Mouse (Mus musculus) kidney, postnatal 0 days (tissue): Measurements from ENCODE around the gene Pikfyve. TPM values are rescaled to one million over a fixed set of nuclear protein-coding genes. Genes with fewer than 3 reads are reported as not detected.

Experiments used
- ATAC-seq: fragments of 200-750 bp; cut with Nextera tagmentation; replicated peaks from 2 replicates; pipeline ENCODE4 v1.8.0; 2017; ENCODE audit warnings: low read depth, moderate number of reproducible peaks, moderate TSS enrichment, moderate library complexity; ENCODE audit not compliant: low FRiP score
- DNase-seq: peaks from one replicate; pipeline ENCODE4 v3.0.0-alpha.2; 2016; ENCODE audit warnings: low spot score
- H3K27ac ChIP-seq: fragments of 300-500 bp; sonication (generic); 2 replicates; pipeline ENCODE4 v1.5.1; 2014; ENCODE audit warnings: mild to moderate bottlenecking
- H3K27me3 ChIP-seq: fragments of 300-500 bp; sonication (generic); 2 replicates; pipeline ENCODE4 v1.6.1; 2014; ENCODE audit warnings: low read length, mixed read lengths; ENCODE audit not compliant: insufficient read depth
- H3K36me3 ChIP-seq: fragments of 300-500 bp; sonication (generic); 2 replicates; pipeline ENCODE4 v1.6.1; 2014; ENCODE audit warnings: low read length, mixed read lengths; ENCODE audit not compliant: insufficient read depth
- H3K4me1 ChIP-seq: fragments of 300-500 bp; sonication (generic); replicated peaks from 2 replicates; pipeline ENCODE4 v1.6.1; 2014; ENCODE audit warnings: antibody characterized with exemption, low read length, mixed read lengths; ENCODE audit not compliant: insufficient read depth
- H3K4me2 ChIP-seq: fragments of 300-500 bp; sonication (generic); 2 replicates; pipeline ENCODE4 v1.6.1; 2014; ENCODE audit warnings: mild to moderate bottlenecking, low read length, moderate library complexity, mixed read lengths
- H3K4me3 ChIP-seq: fragments of 300-500 bp; sonication (generic); replicated peaks from 2 replicates; pipeline ENCODE4 v1.5.1; 2014; ENCODE audit warnings: low read depth, low read length
- H3K9ac ChIP-seq: fragments of 300-500 bp; sonication (generic); 2 replicates; pipeline ENCODE4 v1.6.1; 2014; ENCODE audit warnings: low read depth, low read length
- H3K9me3 ChIP-seq: fragments of 300-500 bp; sonication (generic); replicated peaks from 2 replicates; pipeline ENCODE4 v1.6.1; 2016; ENCODE audit warnings: low read length, inconsistent platforms, mixed read lengths
- CTCF ChIP-seq: IDR thresholded peaks from 2 replicates; pipeline ENCODE4 v1.5.1; 2016; ENCODE audit warnings: antibody characterized with exemption, low read depth, mild to moderate bottlenecking, moderate library complexity
- WGBS: fragments of 180-500 bp; shearing (Covaris S2); extraction: QIAGEN DNeasy Blood & Tissue Kit; methylation state at CpG from one replicate; pipeline ENCODE4 v1.1.7; 2014; 5-methylcytosine and 5-hydroxymethylcytosine counted together
- polyA plus RNA-seq: library from polyadenylated mRNA; unstranded; fragments of >200 nt; fragmentation: Nextera tagmentation; extraction: Ambion mirVana; gene quantifications from 2 replicates; pipeline ENCODE4 v1.2.1, GENCODE M21; 2015

The Pikfyve gene
- polyA plus RNA-seq, 1 experiment from 2014 or later: 9.2 TPM

DNA sequence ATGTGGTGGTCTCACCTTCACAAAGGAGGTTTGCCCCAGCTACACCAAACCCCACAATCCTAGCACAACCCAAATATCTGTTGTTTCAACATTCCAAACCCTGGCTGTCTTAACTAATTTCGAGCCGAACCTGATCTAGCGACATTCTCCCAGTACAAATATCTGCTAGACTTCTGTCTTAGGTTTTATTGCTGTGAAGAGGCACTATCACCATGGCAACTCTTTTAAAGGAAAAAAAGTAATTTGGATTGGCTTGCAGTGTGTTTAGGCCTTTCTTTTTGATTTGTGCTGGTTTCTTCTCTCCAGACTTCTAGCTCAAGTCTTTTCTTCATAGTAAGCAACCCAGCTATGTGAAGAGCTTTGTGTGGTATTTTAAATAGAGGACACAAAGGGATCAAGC is 94.0 kb downstream of the Pikfyve start:
- no peaks in the 10 kb centered on the region for H3K36me3 ChIP-seq
- H3K4me1 ChIP-seq: no peaks in the 10 kb centered on the region
- H3K4me2 ChIP-seq: no peak overlapping the region
- no peak for ATAC-seq
- no peak for DNase-seq
- WGBS: 52% methylated on average over 3 of the region's 3 CpGs
- no peaks in the 10 kb centered on the region for H3K9me3 ChIP-seq
- no peaks in the 10 kb centered on the region for H3K27me3 ChIP-seq
- no peak overlapping the region for H3K9ac ChIP-seq
- no peak overlapping the region for H3K27ac ChIP-seq
- no peak for TF ChIP-seq CTCF
- H3K4me3 ChIP-seq: no peak overlapping the region

DNA sequence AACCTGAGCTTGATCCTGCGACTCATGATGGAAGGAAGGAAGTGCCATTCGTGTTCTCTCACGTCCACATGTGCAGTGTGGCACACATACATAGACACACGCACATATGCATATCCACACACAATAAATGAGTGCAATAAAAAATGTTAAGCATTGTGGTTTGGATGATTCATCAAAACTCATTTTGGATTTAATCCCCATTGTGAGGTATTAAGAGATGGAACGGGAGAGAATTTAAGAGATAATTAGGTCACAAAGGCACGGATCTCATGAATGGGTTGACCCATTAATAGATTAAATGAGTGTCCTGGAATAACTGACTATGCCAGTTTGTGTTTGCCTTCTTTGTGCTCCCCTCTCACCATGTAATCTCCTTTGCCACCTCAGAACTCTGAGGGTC is 95.3 kb downstream of the Pikfyve start, which contains the start of gene Pth2r:
Gene Pth2r (plus strand): TSS at position 301 of the 400 bp plus-strand sequence.
- no peaks in the 10 kb centered on the region for H3K9me3 ChIP-seq
- WGBS: 86% methylated on average over 6 of the region's 6 CpGs

DNA sequence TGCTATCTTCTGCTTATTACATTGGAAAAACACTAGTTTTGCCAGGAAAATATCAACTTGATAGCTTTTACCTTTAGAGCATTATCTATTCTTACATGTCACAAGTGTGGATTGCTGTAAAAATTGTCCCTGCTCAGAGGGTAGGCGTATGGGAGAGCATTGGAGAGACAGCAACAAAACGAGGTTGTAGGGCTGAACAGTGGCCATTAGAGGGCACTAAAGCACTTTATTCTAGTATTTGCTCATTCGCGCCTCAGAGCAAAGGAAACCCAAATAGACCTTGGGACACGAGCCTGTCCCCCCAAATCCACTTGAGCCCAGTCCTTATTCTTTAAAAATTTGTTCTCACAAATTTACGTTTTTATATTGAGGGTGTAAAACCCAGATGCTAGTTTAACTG is 96.3 kb downstream of the Pikfyve start:
- Histone ChIP-seq H3K27ac (no peak overlapping the region), H3K4me1 (no peaks in the 10 kb centered on the region), H3K9ac (no peak overlapping the region), H3K4me3 (no peak overlapping the region), H3K9me3 (no peaks in the 10 kb centered on the region), H3K4me2 (no peak overlapping the region), H3K36me3 (no peaks in the 10 kb centered on the region), H3K27me3 (no peaks in the 10 kb centered on the region)
- 6% methylated on average over 6 of the region's 6 CpGs for WGBS
- TF ChIP-seq CTCF: peak; percentile 74
- ATAC-seq (no peak), DNase-seq (peak; percentile 70)

More for the DNA sequence above, 95.3 kb downstream of the Pikfyve start, which contains the start of gene Pth2r:
- H3K4me3 ChIP-seq: no peak within 1 kb of the TSS
- H3K4me1 ChIP-seq: no peaks in the 10 kb centered on the region
- ATAC-seq (no peak), DNase-seq (no peak)
- TF ChIP-seq CTCF: no peak
- H3K36me3 ChIP-seq: no peaks in the 10 kb centered on the region
- H3K27ac ChIP-seq: no peak within 1 kb of the TSS
- H3K4me2 ChIP-seq: no peak within 1 kb of the TSS
- H3K9ac ChIP-seq: no peak within 1 kb of the TSS
- no peaks in the 10 kb centered on the region for H3K27me3 ChIP-seq

DNA sequence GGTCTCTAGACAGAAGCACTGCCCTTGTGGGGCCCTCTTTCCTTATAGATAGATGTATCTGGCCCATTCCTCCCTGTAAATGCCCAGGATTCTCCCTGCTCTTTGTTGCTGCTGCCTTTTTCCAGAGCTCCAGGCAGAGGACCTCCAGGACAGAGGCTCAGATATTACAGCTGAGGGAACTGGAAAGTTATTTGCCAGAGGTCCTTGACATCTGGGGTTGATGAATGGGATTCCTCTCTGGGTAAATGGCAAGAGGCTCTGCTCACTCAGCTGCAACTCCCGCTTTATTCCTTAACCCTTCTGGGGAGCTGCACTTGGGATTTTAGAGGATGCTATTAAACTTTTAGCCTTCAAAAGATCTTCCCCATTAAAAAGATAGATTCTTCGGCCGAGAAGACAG is 122.0 kb downstream of the Pikfyve start:
- peaks cover 3% of the 10 kb centered on the region; the same call in 1 of the 2 replicates for H3K27me3 ChIP-seq
- ATAC-seq (no peak), DNase-seq (peak; percentile 16)
- H3K4me2 ChIP-seq: no peak overlapping the region
- H3K36me3 ChIP-seq: no peaks in the 10 kb centered on the region
- H3K9me3 ChIP-seq: no peaks in the 10 kb centered on the region
- WGBS: 28% methylated on average over 3 of the region's 3 CpGs
- no peak overlapping the region for H3K4me3 ChIP-seq
- peaks cover 4% of the 10 kb centered on the region; the same call in 1 of the 2 replicates for H3K4me1 ChIP-seq
- no peak for TF ChIP-seq CTCF
- H3K27ac ChIP-seq: no peak overlapping the region
- H3K9ac ChIP-seq: no peak overlapping the region

DNA sequence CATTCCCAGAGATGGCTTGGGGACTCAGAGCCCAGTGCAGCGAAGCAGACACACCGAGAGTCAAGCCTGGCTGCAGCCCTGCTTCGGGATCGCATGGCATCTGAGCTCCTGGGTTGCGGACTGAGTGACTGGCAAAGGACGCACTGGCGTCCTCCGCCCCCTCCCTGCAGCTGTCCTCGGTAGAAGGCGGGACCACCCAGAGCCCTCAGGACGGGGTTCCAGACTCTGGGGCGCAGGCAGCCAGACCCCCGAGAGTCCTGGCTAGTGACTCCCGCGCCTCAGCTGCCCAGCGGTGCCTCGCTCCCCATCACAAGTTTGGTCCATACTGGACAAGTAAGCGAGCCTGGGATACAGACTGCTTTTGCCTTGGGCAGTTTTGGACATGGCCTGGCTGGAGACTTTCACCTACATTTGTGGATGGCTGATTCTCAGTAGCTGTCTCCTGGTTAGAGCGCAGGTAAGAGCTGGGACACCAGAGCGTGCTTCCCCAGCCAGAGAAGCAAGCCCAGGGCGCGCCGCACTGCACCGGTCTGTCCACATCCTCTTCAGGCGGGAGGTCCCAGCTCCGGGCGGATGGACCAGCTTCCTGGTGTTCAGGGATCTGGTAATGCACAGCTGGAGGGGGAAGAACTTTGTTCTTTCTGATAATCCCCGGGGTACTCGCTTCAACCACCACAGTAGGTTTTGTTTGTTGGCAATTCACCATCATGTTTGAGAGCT is 124.9 kb downstream of the Pikfyve start:
- Histone ChIP-seq H3K4me3 (peak overlapping the region; percentile 8; the same call in 1 of the 2 replicates), H3K9ac (no peak overlapping the region), H3K9me3 (no peaks in the 10 kb centered on the region), H3K4me2 (peak overlapping the region; percentile 37), H3K27me3 (peaks cover 3% of the 10 kb centered on the region; the same call in 1 of the 2 replicates), H3K27ac (no peak overlapping the region), H3K4me1 (peaks cover 4% of the 10 kb centered on the region; the same call in 1 of the 2 replicates), H3K36me3 (no peaks in the 10 kb centered on the region)
- no peak for TF ChIP-seq CTCF
- DNase-seq (peak; percentile 12), ATAC-seq (peak; percentile 52; the same call in 1 of the 2 replicates)
- WGBS: 1% methylated on average over 28 of the region's 29 CpGs

DNA sequence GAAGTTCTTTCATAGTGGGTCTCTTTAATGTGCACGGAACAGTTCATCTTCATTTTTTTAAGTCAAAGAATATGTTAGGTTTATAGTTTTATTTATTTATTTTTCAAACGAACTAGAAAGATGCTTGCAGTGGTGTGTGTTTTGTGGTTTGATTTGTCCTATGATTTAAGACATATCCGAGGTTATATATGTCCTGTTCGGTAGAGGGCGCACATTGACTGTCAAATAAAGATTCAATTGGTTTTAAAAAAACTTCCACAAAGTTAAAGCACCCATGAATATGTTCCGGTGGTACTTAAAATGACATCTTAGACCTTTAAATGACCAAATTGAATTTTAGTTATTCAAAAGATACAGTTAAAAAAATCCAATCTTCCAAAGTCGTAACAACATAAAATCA is 125.6 kb downstream of the Pikfyve start:
- ATAC-seq (no peak), DNase-seq (peak; percentile 80)
- Histone ChIP-seq H3K4me3 (no peak overlapping the region), H3K4me2 (peak overlapping the region; percentile 37; the same call in 1 of the 2 replicates), H3K27ac (no peak overlapping the region), H3K9ac (no peak overlapping the region), H3K27me3 (peaks cover 3% of the 10 kb centered on the region; the same call in 1 of the 2 replicates), H3K4me1 (peaks cover 4% of the 10 kb centered on the region; the same call in 1 of the 2 replicates), H3K9me3 (no peaks in the 10 kb centered on the region), H3K36me3 (no peaks in the 10 kb centered on the region)
- peak; percentile 79 for TF ChIP-seq CTCF
- 13% methylated on average over 7 of the region's 7 CpGs for WGBS
